Mouse (Mus musculus): Measurements from ENCODE around the gene Rusc1. TPM values are rescaled to one million over a fixed set of nuclear protein-coding genes. Genes with fewer than 3 reads are reported as not detected.
"Not testable (repeated sequence)": the region's sequence is repeated elsewhere in the genome, so short reads cannot be mapped to it uniquely, and the experiment has no call there.

Rusc1 gene
- polyA plus RNA-seq, 1 experiment from 2014 or later, result 114 TPM

GRCm38 (mm10) chr3:89091811-89092508 lies 1.2 kb downstream of the Rusc1 start:
- Histone ChIP-seq H3K4me1 (peaks cover 56% of the 10 kb centered on the region), H3K9ac (replicated peaks) (peak overlapping the region; percentile 78), H3K4me3 (replicated peaks) (peak overlapping the region; percentile 61), H3K4me2 (peak overlapping the region; percentile 98), H3K9me3 (replicated peaks) (no peaks in the 10 kb centered on the region), H3K27ac (replicated peaks) (peak overlapping the region; percentile 78), H3K36me3 (peaks cover 51% of the 10 kb centered on the region), H3K27me3 (replicated peaks) (no peaks in the 10 kb centered on the region)
- no peak for ATAC-seq (ENCODE audit: low FRiP score)
- 5% methylated on average over 20 of the region's 20 CpGs for WGBS

- H3K4me1 ChIP-seq, result peaks cover 56% of the 10 kb centered on the region
- H3K4me3 ChIP-seq (replicated peaks), result peak overlapping the region; percentile 61
- peak; percentile 32 for ATAC-seq (ENCODE audit: low FRiP score)
- H3K9ac ChIP-seq (replicated peaks), result peak overlapping the region; percentile 78
- H3K9me3 ChIP-seq (replicated peaks), result no peaks in the 10 kb centered on the region
- 1% methylated on average over 66 of the region's 74 CpGs for WGBS
- H3K27ac ChIP-seq (replicated peaks), result peak overlapping the region; percentile 78
- no peaks in the 10 kb centered on the region for H3K27me3 ChIP-seq (replicated peaks)
- peak overlapping the region; percentile 98 for H3K4me2 ChIP-seq
- peaks cover 51% of the 10 kb centered on the region for H3K36me3 ChIP-seq
Measured at GRCm38 (mm10) chr3:89090694-89091655, 2.1 kb downstream of the Rusc1 start.

- Histone ChIP-seq H3K4me1 (peaks cover 56% of the 10 kb centered on the region), H3K9me3 (replicated peaks) (no peaks in the 10 kb centered on the region), H3K4me3 (replicated peaks) (peak overlapping the region; percentile 61), H3K27ac (replicated peaks) (peak overlapping the region; percentile 78), H3K36me3 (peaks cover 51% of the 10 kb centered on the region), H3K4me2 (peak overlapping the region; percentile 98), H3K9ac (replicated peaks) (peak overlapping the region; percentile 78), H3K27me3 (replicated peaks) (no peaks in the 10 kb centered on the region)
- ATAC-seq (ENCODE audit: low FRiP score), result peak; percentile 67
- under 1% methylated on average over 40 of the region's 40 CpGs for WGBS
Measured at GRCm38 (mm10) chr3:89089882-89090591, 3.1 kb downstream of the Rusc1 start.

GRCm38 (mm10) chr3:89088974-89089373 lies 4.1 kb downstream of the Rusc1 start:
- Histone ChIP-seq H3K27me3 (replicated peaks) (no peaks in the 10 kb centered on the region), H3K9me3 (replicated peaks) (no peaks in the 10 kb centered on the region), H3K4me1 (peaks cover 55% of the 10 kb centered on the region), H3K27ac (replicated peaks) (no peak overlapping the region), H3K9ac (replicated peaks) (peak overlapping the region; percentile 78), H3K36me3 (peaks cover 53% of the 10 kb centered on the region), H3K4me2 (peak overlapping the region; percentile 98), H3K4me3 (replicated peaks) (peak overlapping the region; percentile 61; the same call in 1 of the 2 replicates)
- 68% methylated on average over 14 of the region's 14 CpGs for WGBS
- no peak for ATAC-seq (ENCODE audit: low FRiP score)

GRCm38 (mm10) chr3:89087338-89088110 lies 5.6 kb downstream of the Rusc1 start:
- Histone ChIP-seq H3K9ac (replicated peaks) (no peak overlapping the region), H3K27ac (replicated peaks) (no peak overlapping the region), H3K36me3 (peaks cover 56% of the 10 kb centered on the region), H3K4me1 (peaks cover 45% of the 10 kb centered on the region), H3K4me2 (peak overlapping the region; percentile 32), H3K9me3 (replicated peaks) (no peaks in the 10 kb centered on the region), H3K27me3 (replicated peaks) (no peaks in the 10 kb centered on the region), H3K4me3 (replicated peaks) (no peak overlapping the region)
- ATAC-seq (ENCODE audit: low FRiP score), result no peak
- 36% methylated on average over 21 of the region's 21 CpGs for WGBS

- 86% methylated on average over 12 of the region's 12 CpGs for WGBS
- H3K27me3 ChIP-seq (replicated peaks), result no peaks in the 10 kb centered on the region
- H3K9ac ChIP-seq (replicated peaks), result no peak overlapping the region
- H3K4me1 ChIP-seq, result peaks cover 21% of the 10 kb centered on the region
- no peak overlapping the region for H3K4me2 ChIP-seq
- H3K4me3 ChIP-seq (replicated peaks), result no peak overlapping the region
- H3K36me3 ChIP-seq, result peaks cover 64% of the 10 kb centered on the region
- no peaks in the 10 kb centered on the region for H3K9me3 ChIP-seq (replicated peaks)
- H3K27ac ChIP-seq (replicated peaks), result no peak overlapping the region
- ATAC-seq (ENCODE audit: low FRiP score), result no peak
Measured at GRCm38 (mm10) chr3:89084654-89085190, 8.4 kb downstream of the Rusc1 start.

- peaks cover 66% of the 10 kb centered on the region for H3K36me3 ChIP-seq
- no peaks in the 10 kb centered on the region for H3K9me3 ChIP-seq (replicated peaks)
- H3K27me3 ChIP-seq (replicated peaks), result no peaks in the 10 kb centered on the region
- 78% methylated on average over 2 of the region's 2 CpGs for WGBS
- H3K9ac ChIP-seq (replicated peaks), result no peak overlapping the region
- no peak overlapping the region for H3K27ac ChIP-seq (replicated peaks)
- no peak overlapping the region for H3K4me2 ChIP-seq
- H3K4me3 ChIP-seq (replicated peaks), result no peak overlapping the region
- peaks cover 15% of the 10 kb centered on the region for H3K4me1 ChIP-seq
- ATAC-seq (ENCODE audit: low FRiP score), result no peak
Measured at GRCm38 (mm10) chr3:89084133-89084532, 9.0 kb downstream of the Rusc1 start.

GRCm38 (mm10) chr3:89082287-89082686 lies 10.8 kb downstream of the Rusc1 start:
- H3K27me3 ChIP-seq (replicated peaks); H3K9ac ChIP-seq (replicated peaks); H3K27ac ChIP-seq (replicated peaks); H3K9me3 ChIP-seq (replicated peaks); ATAC-seq (ENCODE audit: low FRiP score); H3K4me3 ChIP-seq (replicated peaks); H3K4me2 ChIP-seq; H3K4me1 ChIP-seq: not testable (repeated sequence)
- peaks cover 62% of the 10 kb centered on the region for H3K36me3 ChIP-seq

GRCm38 (mm10) chr3:89077383-89077782 lies 15.7 kb downstream of the Rusc1 start:
- Histone ChIP-seq H3K27me3 (replicated peaks) (no peaks in the 10 kb centered on the region), H3K4me2 (no peak overlapping the region), H3K9ac (replicated peaks) (no peak overlapping the region), H3K36me3 (peaks cover 71% of the 10 kb centered on the region), H3K4me1 (no peaks in the 10 kb centered on the region), H3K27ac (replicated peaks) (no peak overlapping the region), H3K9me3 (replicated peaks) (no peaks in the 10 kb centered on the region), H3K4me3 (replicated peaks) (no peak overlapping the region)
- WGBS, result 90% methylated on average over 9 of the region's 9 CpGs
- ATAC-seq (ENCODE audit: low FRiP score), result no peak

- H3K4me3 ChIP-seq (replicated peaks), result no peak overlapping the region
- no peak for ATAC-seq (ENCODE audit: low FRiP score)
- H3K36me3 ChIP-seq, result peaks cover 89% of the 10 kb centered on the region
- H3K9me3 ChIP-seq (replicated peaks), result no peaks in the 10 kb centered on the region
- H3K4me1 ChIP-seq, result no peaks in the 10 kb centered on the region
- no peaks in the 10 kb centered on the region for H3K27me3 ChIP-seq (replicated peaks)
- no peak overlapping the region for H3K27ac ChIP-seq (replicated peaks)
- no peak overlapping the region for H3K4me2 ChIP-seq
- H3K9ac ChIP-seq (replicated peaks), result no peak overlapping the region
Measured at GRCm38 (mm10) chr3:89067265-89067664, 25.8 kb downstream of the Rusc1 start.

GRCm38 (mm10) chr3:89061696-89062095 lies 31.4 kb downstream of the Rusc1 start:
- 38% methylated on average over 3 of the region's 3 CpGs for WGBS
- ATAC-seq (ENCODE audit: low FRiP score), result no peak
- Histone ChIP-seq H3K4me2 (no peak overlapping the region), H3K27ac (replicated peaks) (no peak overlapping the region), H3K27me3 (replicated peaks) (no peaks in the 10 kb centered on the region), H3K9me3 (replicated peaks) (no peaks in the 10 kb centered on the region), H3K4me1 (no peaks in the 10 kb centered on the region), H3K4me3 (replicated peaks) (no peak overlapping the region), H3K36me3 (peaks cover 87% of the 10 kb centered on the region), H3K9ac (replicated peaks) (no peak overlapping the region)
